In the genomic region with DNA sequence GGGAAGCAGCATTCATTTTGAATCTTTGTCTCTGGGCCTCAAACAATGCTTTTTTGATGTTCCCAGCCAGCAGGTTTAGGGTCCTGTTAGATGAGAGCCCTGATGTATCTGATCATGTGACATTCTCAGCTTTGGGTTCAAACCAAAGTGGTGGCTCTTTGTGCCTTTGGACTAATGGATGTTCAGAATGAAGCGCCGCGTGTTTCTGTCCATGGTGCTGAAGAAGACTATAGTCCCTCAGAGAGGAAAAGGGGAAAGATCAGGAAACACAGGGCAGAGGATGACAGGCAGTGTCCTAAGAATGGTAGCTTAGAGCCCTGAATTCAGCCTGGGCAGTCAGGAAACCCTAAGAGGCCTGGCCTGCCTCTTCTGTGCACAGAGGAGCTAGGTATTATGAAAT, we compare ENCODE assay signal across 7 mouse cellular contexts. TPM values are rescaled to one million over a fixed set of nuclear protein-coding genes. Genes with fewer than 3 reads are reported as not detected.
A peak's percentile ranks its signal among the peaks of the same experiment; 100 is the strongest.
DNase-seq lines count a peak whose midpoint lies in the region.

No protein-coding gene starts in this region.

- DNase-seq in ovary, postnatal 10 days (ENCODE audit: low spot score), result peak; percentile 23
- no peak for DNase-seq in ovary, adult 18-20 months (ENCODE audit: low spot score)
- peak; percentile 44 for DNase-seq in adrenal gland, adult 2 months
- DNase-seq in gastrocnemius, postnatal 4 days (ENCODE audit: low spot score in 2 of 2), result peak; percentile 28 to 58
- peak; percentile 59 for DNase-seq in lung, postnatal 36 days
- DNase-seq in frontal cortex, postnatal 10 days (ENCODE audit: low spot score in 2 of 2), result no peak
- no peak for DNase-seq in layer of hippocampus, adult 9-10 months (ENCODE audit: low spot score)

RNA-seq across cellular contexts. Expression of gene Vstm2l, which starts 56.2 kb away (rescaled TPM):
- 1 to 10 TPM; 1.6 to 2.0 TPM for total RNA-seq in adrenal gland, adult 2 months (2021)
- polyA plus RNA-seq in adrenal gland, adult 2 months (2012; rRNA removed), result 6.4 and 9.0 TPM in 2 replicates
- under 1 TPM in 1 of 2 experiments, not detected in 1; 0.18 TPM for total RNA-seq in gastrocnemius, postnatal 4 days (2021)

RNA-seq across cellular contexts. Expression of gene Tti1, which starts 57.6 kb away (rescaled TPM):
- 10 to 100 TPM; 15.3 to 20.3 TPM for total RNA-seq in adrenal gland, adult 2 months (2021)
- 12.7 and 13.5 TPM in 2 replicates for polyA plus RNA-seq in adrenal gland, adult 2 months (2012; rRNA removed)
- 10 to 100 TPM; 20.9 to 24.3 TPM for total RNA-seq in gastrocnemius, postnatal 4 days (2021)

RNA-seq across cellular contexts. Expression of gene Rprd1b, which starts 57.6 kb away (rescaled TPM):
- total RNA-seq in adrenal gland, adult 2 months (2021), result 10 to 100 TPM; 30.8 to 35.2 TPM
- 27.1 and 27.2 TPM in 2 replicates for polyA plus RNA-seq in adrenal gland, adult 2 months (2012; rRNA removed)
- total RNA-seq in gastrocnemius, postnatal 4 days (2021), result 10 to 100 TPM; 47.9 to 54.9 TPM

Comparison
In these comparisons a context has a peak if more than half of its experiments do, and no peak if none do; other contexts are left out.
1. DNase-seq: peak in ovary, postnatal 10 days (single experiment), adrenal gland, adult 2 months (single experiment), gastrocnemius, postnatal 4 days (2 of 2) and lung, postnatal 36 days (single experiment); none in ovary, adult 18-20 months (single experiment), frontal cortex, postnatal 10 days (0 of 2) and layer of hippocampus, adult 9-10 months (single experiment).